Mouse (Mus musculus) spleen, adult 2 months (tissue): ENCODE measurements at regions not wholly inside any gene's neighbourhood (a gene's known extent, or its start where the extent isn't known, plus 50 kb on each side); places are given as distances from the start of the nearest gene placed in this dataset.

Experiments
- DNase-seq, 2 experiments: peaks; one replicate each; pipeline versions ENCODE4 v3.0.0 to v3.0.0-alpha.2; 2012 to 2021; ENCODE audit warnings: low spot score in 2 of 2, low read depth in 1 of 2
- H3K27ac ChIP-seq: fragments of 200-500 bp; 2 replicates; pipeline ENCODE4 v1.5.1; 2012; ENCODE audit warnings: low read length, inconsistent platforms; ENCODE audit not compliant: insufficient read depth
- H3K27me3 ChIP-seq: fragments of 200-500 bp; 2 replicates; pipeline ENCODE4 v1.6.1; 2012; ENCODE audit warnings: mild to moderate bottlenecking, moderate library complexity, low read length, inconsistent platforms; ENCODE audit not compliant: control insufficient read depth, insufficient read depth
- H3K36me3 ChIP-seq: fragments of 200-500 bp; 2 replicates; pipeline ENCODE4 v1.6.1; 2012; ENCODE audit warnings: mild to moderate bottlenecking, low read length, inconsistent platforms; ENCODE audit not compliant: control insufficient read depth, insufficient read depth
- H3K4me1 ChIP-seq: fragments of 200-500 bp; 2 replicates; pipeline ENCODE4 v1.6.1; 2011; ENCODE audit warnings: inconsistent platforms; ENCODE audit not compliant: control insufficient read depth, insufficient read depth, insufficient read length
- H3K4me3 ChIP-seq: fragments of 200-500 bp; 2 replicates; pipeline ENCODE4 v1.5.1; 2011; ENCODE audit warnings: mild to moderate bottlenecking, inconsistent platforms; ENCODE audit not compliant: insufficient read depth, insufficient read length; ENCODE audit errors: extremely low read depth
- CTCF ChIP-seq: fragments of 200-500 bp; IDR thresholded peaks from 2 replicates; pipeline ENCODE4 v1.5.1; 2011; ENCODE audit warnings: mild to moderate bottlenecking, inconsistent platforms; ENCODE audit not compliant: insufficient read depth, insufficient read length, insufficient replicate concordance; ENCODE audit errors: extremely low read depth
- POLR2A ChIP-seq: fragments of 200-500 bp; IDR thresholded peaks from 2 replicates; pipeline ENCODE4 v1.6.1; 2011; ENCODE audit warnings: low read depth, low read length, inconsistent platforms
- WGBS: fragments of 180-500 bp; shearing (Covaris S2); methylation state at CpG from one replicate; pipeline ENCODE4 v1.1.7; 2018; 5-methylcytosine and 5-hydroxymethylcytosine counted together

GRCm38 (mm10) chr10:99392979-99393378 lies 129.9 kb downstream of the Dusp6 start:
- no peaks in the 10 kb centered on the region for H3K36me3 ChIP-seq
- no peak overlapping the region for H3K4me3 ChIP-seq
- DNase-seq, result peak in 1 of 2 experiments; percentile 14
- no peak overlapping the region for H3K27ac ChIP-seq
- H3K4me1 ChIP-seq, result peaks cover 6% of the 10 kb centered on the region; the same call in 1 of the 2 replicates
- TF ChIP-seq CTCF, result no peak
- no peak for TF ChIP-seq POLR2A
- 21% methylated on average over 5 of the region's 5 CpGs for WGBS
- no peaks in the 10 kb centered on the region for H3K27me3 ChIP-seq

DNA sequence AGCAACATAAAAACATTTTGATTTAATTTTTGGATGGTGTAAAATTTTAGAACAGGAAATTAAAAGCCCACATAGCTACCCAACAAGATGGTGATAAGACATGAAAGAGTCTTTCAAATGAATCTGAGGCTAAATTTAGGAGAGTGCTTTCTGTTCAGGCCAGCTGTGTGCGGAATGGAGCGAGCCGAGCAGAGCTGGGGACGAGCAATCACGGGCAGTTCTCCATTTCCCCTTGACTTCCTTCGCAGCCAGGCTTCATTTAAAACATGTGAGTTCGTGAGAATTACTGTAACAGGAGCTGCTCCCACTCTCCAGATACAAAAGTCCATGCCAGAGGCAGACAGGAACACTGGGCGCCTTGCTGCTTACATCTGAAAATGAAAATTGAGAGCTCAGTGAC lies 130.5 kb downstream of the Dusp6 start:
- H3K4me1 ChIP-seq, result peaks cover 6% of the 10 kb centered on the region; the same call in 1 of the 2 replicates
- H3K4me3 ChIP-seq, result peak overlapping the region; percentile 16; the same call in 1 of the 2 replicates
- TF ChIP-seq POLR2A (no peak), CTCF (no peak)
- H3K27me3 ChIP-seq, result no peaks in the 10 kb centered on the region
- H3K27ac ChIP-seq, result peak overlapping the region; percentile 25; the same call in 1 of the 2 replicates
- peak; percentile 15 to 23 for DNase-seq
- 8% methylated on average over 8 of the region's 8 CpGs for WGBS
- no peaks in the 10 kb centered on the region for H3K36me3 ChIP-seq

- no peaks in the 10 kb centered on the region for H3K27me3 ChIP-seq
- TF ChIP-seq POLR2A (no peak), CTCF (no peak)
- H3K36me3 ChIP-seq, result no peaks in the 10 kb centered on the region
- peaks cover 6% of the 10 kb centered on the region; the same call in 1 of the 2 replicates for H3K4me1 ChIP-seq
- H3K4me3 ChIP-seq, result no peak overlapping the region
- no peak overlapping the region for H3K27ac ChIP-seq
- DNase-seq, result no peak
- WGBS, result 88% methylated on average over 1 of the region's 1 CpGs
Measured at GRCm38 (mm10) chr10:99395411-99395810, 132.4 kb downstream of the Dusp6 start.

- Histone ChIP-seq H3K27me3 (no peaks in the 10 kb centered on the region), H3K27ac (no peak overlapping the region), H3K4me3 (no peak overlapping the region), H3K36me3 (no peaks in the 10 kb centered on the region), H3K4me1 (peaks cover 6% of the 10 kb centered on the region; the same call in 1 of the 2 replicates)
- WGBS, result 92% methylated on average over 3 of the region's 3 CpGs
- DNase-seq, result no peak
- TF ChIP-seq CTCF (no peak), POLR2A (no peak)
Measured at GRCm38 (mm10) chr10:99396630-99397029, 133.6 kb downstream of the Dusp6 start.

- DNase-seq, result no peak
- Histone ChIP-seq H3K27ac (no peak overlapping the region), H3K27me3 (no peaks in the 10 kb centered on the region), H3K4me3 (no peak overlapping the region), H3K4me1 (no peaks in the 10 kb centered on the region), H3K36me3 (no peaks in the 10 kb centered on the region)
- 92% methylated on average over 6 of the region's 6 CpGs for WGBS
- no peak for TF ChIP-seq POLR2A
- TF ChIP-seq CTCF, result no peak
Measured at GRCm38 (mm10) chr10:99400076-99400475, 137.0 kb downstream of the Dusp6 start.

GRCm38 (mm10) chr10:99406764-99407163 lies 143.7 kb downstream of the Dusp6 start:
- TF ChIP-seq CTCF, result no peak
- no peak for TF ChIP-seq POLR2A
- DNase-seq, result no peak
- H3K27ac ChIP-seq, result no peak overlapping the region
- H3K4me1 ChIP-seq, result no peaks in the 10 kb centered on the region
- 92% methylated on average over 2 of the region's 2 CpGs for WGBS
- H3K27me3 ChIP-seq, result no peaks in the 10 kb centered on the region
- H3K36me3 ChIP-seq, result no peaks in the 10 kb centered on the region
- H3K4me3 ChIP-seq, result no peak overlapping the region

DNA sequence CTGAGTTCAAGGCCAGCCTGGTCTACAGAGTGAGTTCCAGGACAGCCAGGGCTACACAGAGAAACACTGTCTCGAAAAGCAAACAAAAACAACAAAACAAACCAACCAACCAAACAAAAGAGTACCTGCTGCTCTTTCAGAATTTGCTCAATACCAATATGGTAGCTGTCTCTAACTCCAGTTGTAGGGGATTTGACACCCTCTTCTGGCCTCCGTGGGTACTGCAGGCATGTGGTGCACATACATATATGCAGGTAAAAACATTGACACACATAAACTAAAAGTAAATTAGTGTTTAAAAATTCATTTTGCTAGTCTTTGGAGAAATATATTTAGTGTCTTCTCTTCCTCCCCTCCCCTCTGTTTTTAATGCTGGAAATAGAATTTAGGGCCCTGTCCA lies 145.8 kb downstream of the Dusp6 start:
- H3K36me3 ChIP-seq, result no peaks in the 10 kb centered on the region
- H3K4me1 ChIP-seq, result no peaks in the 10 kb centered on the region
- H3K4me3 ChIP-seq, result no peak overlapping the region
- TF ChIP-seq CTCF (no peak), POLR2A (no peak)
- H3K27ac ChIP-seq, result no peak overlapping the region
- DNase-seq, result no peak
- WGBS, result 87% methylated on average over 2 of the region's 2 CpGs
- H3K27me3 ChIP-seq, result no peaks in the 10 kb centered on the region

DNA sequence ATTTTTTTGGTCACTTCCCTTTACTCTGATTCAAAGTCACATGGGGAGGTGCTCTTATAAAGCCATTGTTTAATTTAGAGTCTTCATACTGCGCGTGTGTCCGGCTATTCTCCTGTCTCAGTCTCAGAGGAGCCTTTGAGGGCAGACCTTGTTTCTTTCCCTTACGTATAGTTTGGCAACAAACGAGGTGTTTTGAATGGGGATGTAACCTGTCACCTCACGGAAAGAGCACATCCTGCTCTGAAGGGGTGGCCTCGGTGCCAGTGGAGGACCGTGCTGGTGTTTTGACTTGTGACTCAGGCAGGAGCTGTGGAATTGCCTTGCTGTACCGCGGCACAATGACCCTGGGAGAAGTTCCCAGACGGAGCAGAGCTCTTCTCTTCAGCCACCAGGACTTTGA lies 146.7 kb downstream of the Dusp6 start:
- Histone ChIP-seq H3K27ac (no peak overlapping the region), H3K4me3 (no peak overlapping the region), H3K4me1 (no peaks in the 10 kb centered on the region), H3K27me3 (no peaks in the 10 kb centered on the region), H3K36me3 (no peaks in the 10 kb centered on the region)
- DNase-seq, result no peak
- TF ChIP-seq POLR2A (no peak), CTCF (no peak)
- WGBS, result 45% methylated on average over 11 of the region's 11 CpGs
